Mouse (Mus musculus): Measurements from ENCODE around the gene Arhgef28.

GRCm38 (mm10) chr13:98192596-98192995, 13.6 kb downstream of the Arhgef28 start:
- TF ChIP-seq USF1 (IDR thresholded peaks at IDR 0.05; ENCODE audit: low read depth) (no peak), CTCF (IDR thresholded peaks at IDR 0.05; ENCODE audit: control insufficient read depth, insufficient read depth, insufficient read length) (no peak), MYOD1 (IDR thresholded peaks at IDR 0.05; ENCODE audit: control insufficient read depth, insufficient read length, low read depth) (no peak), MYOG (IDR thresholded peaks at IDR 0.05; ENCODE audit: control insufficient read depth, extremely low read depth, insufficient read length) (no peak)

Measured in C2C12 (cell line).